Mouse (Mus musculus): ENCODE measurements around the gene Cdh26. TPM values are rescaled to one million over a fixed set of nuclear protein-coding genes. Genes with fewer than 3 reads are reported as not detected.

The Cdh26 gene
- 0.58 and 1.1 TPM in 2 replicates for polyA plus RNA-seq (2012; rRNA removed)

DNA sequence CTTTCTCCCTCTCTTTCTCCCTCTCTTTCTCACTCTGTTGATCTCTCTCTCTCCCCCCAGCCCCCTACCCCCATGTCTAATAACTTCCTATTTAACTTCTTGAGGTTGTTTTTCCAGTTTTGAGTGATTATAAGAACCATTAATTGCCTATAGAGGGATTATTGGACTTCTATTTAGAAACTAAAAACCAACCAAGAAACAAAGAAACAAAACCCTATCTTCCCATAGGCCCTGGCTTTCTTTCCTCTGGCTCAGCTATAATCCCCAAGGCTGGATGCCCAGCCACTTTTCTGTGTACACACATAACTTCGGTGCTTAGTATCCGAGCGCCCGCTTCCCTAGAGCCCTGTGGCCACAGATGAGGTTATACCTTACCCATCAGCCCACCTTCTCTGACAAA lies at the start of gene Cdh26:
Gene Cdh26, plus strand, starts transcription at position 301 of the 400 bp plus-strand sequence.
- DNase-seq (ENCODE audit: low read depth) = no peak

DNA sequence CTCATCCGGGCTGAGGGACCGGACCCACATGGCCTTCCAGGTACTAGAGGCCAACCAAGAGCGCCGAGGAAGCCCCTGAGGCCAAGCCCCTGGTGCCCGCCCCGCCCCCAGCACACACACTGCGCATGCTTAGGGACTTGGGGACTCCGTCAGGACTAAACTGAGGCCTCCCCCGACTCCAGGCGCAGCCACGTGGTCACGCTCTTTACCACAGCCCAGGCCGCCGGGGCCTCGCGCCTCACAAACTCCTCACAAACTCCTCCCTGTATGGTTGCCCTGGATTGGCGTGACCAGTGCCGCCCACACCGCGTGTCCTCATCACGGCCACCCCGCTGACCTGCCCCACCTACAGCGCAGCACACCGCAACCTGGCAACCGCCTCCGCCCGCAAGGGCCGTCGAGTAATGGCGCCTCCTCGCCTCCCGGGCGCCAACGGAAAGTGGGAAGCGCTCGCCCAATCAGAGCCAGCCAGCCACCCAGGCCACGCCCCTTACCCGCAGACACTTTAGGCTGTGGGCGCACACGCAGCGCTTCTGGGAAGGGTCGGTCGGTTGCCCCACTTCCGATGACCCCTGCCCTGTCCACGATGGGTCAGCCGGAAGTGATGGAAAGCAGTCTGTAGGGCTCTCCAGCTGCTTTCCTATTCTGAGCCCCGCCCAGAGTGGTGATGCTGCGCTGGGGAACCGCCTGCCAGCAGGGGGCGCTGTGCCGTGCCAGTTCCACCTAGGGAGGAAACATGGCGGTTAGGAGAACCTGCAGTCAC lies 23.1 kb upstream of the Cdh26 start, which contains the start of gene Sycp2:
Gene Sycp2, minus strand, starts transcription at position 633 of the 763 bp plus-strand sequence.
- no peak for DNase-seq (ENCODE audit: low read depth)

DNA sequence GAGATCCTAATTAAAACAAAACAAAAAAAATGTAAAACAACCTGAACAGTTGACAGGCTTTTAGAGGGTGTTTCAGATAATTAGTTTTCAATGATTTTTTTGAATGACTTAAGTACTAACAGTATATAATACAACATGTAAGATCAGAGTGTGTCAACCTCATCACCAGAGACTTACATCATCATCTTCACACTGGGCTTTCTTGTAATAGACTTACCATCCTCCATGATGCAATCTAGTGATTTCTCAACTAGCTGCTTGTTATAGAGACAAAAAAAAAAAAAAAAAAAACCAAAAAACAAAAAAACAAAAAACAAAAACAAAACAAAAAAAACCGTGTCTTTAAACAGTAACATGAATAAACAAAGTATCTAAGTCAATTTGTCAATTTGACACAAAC lies 21.3 kb upstream of the Cdh26 start:
- DNase-seq (ENCODE audit: low read depth) = no peak

DNA sequence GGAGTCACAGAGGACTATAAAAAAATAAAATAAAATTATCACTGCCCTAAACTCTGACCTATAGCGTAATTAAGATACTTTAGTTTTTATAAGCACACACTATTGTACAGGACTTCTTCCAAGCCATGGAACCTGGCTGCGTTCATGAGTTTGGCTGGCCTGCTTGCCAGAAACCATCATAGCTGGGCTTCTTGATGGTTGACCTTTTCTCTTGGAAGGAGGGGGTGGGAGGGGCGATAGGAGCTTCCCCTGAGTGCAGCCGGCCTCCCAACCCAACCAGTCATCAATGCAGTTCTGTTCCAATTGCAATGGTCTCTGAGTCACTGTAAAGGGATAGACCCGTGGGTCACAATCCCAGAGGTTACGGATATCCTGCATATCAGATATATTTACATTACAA lies 20.0 kb upstream of the Cdh26 start:
- DNase-seq (ENCODE audit: low read depth) = no peak

DNA sequence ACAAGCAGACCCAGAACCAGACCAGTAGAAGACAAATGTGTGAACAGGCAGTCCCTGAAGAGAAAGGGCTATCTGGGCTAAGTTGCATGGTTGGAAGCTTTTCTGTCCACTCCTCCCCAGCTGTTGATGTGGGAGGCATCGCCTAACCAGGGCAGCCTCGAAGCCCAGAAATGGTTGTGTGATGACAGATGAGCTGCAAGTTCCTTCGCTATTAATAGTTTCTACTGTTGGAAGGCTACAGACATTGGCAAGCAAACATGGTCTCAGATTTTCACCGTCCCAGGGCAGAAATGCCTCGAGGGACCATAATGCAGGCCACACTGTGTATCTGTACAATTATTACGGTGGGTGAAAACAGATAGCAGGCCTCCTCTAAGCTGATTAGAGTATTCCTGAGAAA lies 17.7 kb upstream of the Cdh26 start:
- DNase-seq (ENCODE audit: low read depth) = no peak

DNA sequence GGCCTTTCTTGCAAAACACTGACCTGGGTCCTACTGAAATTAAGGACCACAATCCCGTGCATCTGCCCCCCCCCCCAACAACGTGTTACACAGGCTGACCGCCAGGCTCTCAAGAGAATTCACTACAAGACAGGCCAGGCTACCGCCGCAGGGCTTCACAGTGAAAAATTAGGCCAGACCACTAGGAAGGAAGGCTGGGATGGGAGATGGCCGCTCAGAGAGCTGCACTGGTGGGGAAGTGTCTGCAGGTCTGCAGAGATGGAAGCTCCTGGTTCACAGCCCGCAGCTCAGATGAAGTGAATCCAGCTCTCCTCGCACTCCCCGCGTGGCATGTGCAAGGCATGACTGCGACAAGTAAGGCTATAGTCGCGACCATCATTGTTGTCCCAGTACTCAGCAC lies 17.2 kb upstream of the Cdh26 start:
- DNase-seq (ENCODE audit: low read depth) = no peak

DNA sequence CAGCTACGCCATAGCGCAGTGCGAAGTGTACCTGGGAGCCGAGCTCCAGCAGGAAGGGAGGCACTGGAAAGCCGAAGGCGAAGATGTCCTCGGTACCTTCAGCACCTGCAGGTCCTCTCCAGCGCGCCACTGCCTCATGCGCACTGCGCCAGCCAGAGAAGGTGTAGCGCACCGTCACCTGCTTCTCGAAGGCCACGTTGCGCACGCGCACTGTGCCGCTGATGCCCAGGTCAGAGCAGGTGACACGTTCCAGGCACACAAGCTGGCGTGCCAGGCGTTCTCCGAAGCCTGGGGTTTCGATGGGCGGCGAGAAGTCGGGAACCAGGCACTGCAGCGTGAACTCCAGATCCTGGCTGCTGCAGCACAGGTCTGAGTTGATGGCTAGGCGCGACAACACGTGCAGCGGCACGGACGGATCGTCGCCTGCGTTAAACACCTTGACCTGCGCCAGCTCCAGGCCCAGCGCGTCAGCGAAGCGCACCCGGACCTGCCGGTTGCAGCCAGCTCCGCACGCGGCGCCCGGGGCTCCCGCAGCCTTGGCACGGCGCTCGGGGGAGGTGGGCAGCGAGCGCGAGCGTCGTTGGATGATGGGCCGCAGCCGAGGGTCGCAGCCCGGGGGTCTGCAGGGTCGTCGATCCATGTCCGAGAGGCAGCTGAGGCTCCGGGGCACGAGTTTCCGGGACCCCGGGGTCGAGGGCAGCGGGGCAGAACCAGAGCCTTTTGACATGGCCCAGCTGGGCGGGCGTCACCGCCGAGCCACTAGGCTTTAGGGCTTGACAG lies 16.7 kb upstream of the Cdh26 start:
- DNase-seq (ENCODE audit: low read depth) = no peak

DNA sequence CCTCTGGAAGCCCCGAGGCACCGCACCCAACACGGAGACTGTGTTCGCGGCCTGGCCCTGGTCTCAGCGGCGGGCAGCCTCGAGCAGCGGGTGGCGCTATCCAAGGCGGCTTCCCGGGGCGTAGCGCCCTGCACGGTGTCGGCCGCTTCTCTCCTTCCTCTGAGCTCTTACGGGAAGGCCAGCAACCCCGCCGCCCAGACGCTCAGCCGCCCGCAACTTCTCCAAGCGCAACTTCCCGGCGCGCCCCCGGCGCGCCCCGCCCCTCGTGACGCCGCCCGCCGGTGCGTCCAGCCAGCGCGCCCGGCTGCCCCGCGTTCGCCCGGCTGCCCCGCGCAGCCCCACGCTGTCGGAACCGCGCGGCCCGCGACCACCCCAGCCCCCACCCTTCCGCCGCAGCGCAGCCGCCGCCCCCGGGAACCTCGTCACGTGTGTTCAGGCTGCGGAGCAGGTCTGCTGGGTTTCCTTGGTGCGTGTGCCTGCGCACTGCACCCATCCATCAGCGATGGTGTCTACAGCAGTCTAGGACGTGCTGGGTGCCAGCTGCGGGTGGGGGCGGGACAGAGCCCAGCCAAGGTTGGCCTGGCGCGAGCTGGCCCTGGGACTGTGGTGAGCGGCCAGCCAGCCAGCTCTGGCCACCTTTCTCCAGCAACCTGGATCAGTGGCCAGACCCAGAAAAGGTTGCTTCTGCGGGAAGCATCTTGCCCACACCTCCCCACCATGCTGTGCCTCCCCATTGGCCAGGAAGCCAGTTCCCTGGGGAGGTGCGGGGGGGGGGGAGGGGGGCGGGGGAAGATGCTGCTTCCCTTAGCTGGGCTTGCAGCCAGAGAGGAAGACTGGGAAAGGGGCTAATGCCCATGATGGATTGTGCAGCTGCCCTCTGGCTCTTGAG lies 15.8 kb upstream of the Cdh26 start, which contains the start of the genes Ppp1r3d and Fam217b:
Gene Ppp1r3d, minus strand, starts transcription at position 212 of the 889 bp plus-strand sequence.
Gene Fam217b, plus strand, starts transcription at position 264 of the 889 bp plus-strand sequence.
- no peak for DNase-seq (ENCODE audit: low read depth)

DNA sequence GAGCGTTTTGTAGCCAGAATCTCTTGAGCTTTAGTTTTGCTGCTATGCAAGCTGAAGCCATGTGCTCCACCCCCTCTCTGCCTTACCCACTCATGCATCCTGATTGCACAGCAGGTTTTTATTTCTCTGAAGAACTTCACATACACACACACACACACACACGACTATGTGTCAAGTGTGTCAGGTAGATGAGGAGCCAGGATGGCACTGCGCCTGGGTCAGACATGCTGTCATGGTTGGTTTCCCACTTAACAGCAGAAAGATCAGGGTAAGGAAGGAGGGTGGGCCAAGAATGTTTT lies 15.2 kb upstream of the Cdh26 start:
- no peak for DNase-seq (ENCODE audit: low read depth)

DNA sequence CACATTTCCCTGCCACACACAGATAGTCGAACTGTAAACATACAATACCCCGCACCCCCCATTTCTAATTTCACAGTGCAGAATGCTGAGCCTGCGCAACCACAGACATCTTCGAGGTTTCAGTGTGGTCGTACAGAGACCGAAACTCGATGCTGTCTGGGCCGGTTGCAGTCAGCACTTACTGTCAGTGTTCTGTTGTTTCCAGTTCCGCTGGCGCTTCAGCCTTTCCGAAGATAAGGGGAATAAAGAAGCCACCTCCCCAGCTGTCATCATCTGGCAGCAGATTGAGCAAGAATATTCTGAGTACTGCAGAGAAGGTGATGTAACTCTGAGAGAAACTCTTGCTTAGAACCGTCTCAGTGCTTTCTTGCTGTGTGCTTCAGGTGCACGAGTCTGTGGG lies 13.9 kb upstream of the Cdh26 start:
- no peak for DNase-seq (ENCODE audit: low read depth)

DNA sequence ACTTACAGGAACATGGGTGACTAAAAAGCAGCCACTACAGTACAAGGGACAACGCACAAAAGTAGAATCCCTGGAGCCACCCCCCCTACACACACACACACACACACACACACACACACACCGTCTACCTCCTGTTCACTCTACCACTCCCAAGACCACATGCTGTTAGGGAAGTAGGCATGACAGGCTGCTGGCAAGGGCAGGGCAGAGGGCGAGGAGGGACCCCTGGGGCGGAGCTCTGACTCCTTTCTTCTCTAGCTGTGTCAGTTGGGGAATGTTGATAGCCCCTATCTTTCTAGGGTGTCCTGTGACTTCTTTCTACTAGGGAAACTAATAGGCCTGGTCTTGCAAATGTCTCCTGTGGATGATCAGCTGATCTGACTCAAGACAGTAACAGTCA lies 13.4 kb upstream of the Cdh26 start:
- no peak for DNase-seq (ENCODE audit: low read depth)

DNA sequence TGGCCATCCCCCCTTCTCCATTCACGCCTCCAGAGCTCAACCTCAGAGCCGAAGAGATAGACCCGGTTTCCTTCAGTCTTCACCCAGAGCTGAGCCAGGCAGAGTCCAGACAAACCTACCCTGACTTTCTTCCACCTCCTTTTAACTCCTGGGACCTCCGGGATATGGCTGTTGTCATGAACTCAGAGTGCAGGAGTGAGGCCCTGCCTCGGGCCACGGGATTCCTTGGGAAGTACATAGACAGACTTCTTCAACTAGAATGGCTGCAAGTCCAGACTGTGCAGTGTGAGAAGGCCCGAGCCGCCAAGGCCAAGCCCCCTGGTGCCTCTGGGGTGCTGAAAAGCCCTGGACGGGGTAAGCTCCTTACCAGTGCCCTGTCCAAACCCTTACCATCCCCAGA lies 9.8 kb upstream of the Cdh26 start:
- no peak for DNase-seq (ENCODE audit: low read depth)

DNA sequence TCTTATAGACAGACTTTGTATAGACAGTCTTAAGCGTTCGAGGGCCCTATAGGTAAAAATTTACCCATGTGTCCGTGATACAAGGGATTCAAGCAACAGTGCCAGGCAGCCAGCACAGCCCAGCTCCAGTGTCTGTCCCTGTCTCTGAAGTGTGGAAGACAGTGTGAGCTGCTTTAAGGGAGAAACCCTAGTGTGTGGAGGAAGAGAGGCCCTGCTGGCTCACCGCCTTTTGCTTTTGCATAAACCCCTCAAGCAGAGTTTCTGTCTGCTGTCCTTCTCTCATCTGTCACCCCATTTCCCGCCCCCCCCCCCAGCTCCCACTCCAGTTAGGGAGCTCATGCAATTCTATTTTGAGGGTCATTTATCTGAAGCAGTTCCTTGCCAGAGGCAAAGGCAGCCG lies 8.7 kb upstream of the Cdh26 start:
- DNase-seq (ENCODE audit: low read depth) = no peak

DNA sequence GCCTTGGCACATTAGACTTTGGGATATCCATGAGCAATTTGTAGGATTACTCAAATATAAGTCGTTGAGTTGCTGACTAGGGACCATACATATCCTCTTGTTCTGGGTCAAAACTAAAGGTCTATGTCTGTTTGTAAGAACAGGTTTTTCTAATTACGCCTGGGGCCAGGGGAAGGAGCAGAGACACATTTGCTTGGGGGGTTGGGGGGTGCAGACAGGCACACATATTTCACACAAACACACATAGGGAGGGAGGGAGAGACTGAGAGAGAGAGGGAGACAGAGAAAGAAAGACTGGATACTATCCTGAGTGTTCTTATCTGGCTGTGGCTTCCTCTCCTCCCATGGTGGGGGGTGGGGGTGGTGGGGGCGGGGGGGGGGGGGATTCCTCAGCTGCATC lies 8.1 kb upstream of the Cdh26 start:
- no peak for DNase-seq (ENCODE audit: low read depth)

DNA sequence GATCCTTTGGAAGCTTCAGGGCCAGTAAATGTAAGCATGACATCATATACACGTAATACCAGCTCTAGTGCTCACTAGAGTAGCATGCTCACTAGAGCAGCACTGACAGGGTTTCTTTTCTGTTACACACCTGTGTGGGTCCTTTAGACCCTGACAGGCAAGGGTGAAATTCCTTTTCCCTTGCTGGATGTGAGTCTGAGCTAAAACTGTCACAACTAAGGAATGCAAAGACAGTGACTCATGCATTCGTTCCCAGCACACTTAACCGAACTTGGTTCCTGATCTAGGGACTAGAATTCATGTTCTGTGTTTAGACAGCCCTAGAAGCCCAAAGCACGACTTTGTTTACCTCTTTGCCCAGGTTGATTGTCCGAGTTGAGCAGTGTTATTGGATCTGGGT lies 7.1 kb upstream of the Cdh26 start:
- DNase-seq (ENCODE audit: low read depth) = no peak

DNA sequence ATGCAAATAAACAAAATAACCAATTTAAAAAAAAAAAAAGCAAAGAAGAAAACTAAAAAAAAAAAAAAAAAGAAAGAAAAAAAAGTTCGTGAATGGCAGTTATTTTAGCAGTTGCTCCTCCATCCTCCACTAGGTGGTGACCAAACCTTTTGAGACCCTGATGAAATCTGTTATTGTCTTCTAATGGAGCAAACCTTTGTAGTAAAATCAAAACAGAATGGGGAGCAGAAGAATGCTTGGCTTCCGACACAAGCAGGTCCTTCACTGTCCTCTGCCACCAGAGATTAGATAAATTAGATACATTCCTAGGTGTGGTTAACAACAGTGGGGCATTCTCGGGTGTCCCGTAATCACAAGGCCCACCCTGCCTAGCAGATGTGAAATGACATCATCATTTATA lies 4.1 kb upstream of the Cdh26 start:
- no peak for DNase-seq (ENCODE audit: low read depth)

DNA sequence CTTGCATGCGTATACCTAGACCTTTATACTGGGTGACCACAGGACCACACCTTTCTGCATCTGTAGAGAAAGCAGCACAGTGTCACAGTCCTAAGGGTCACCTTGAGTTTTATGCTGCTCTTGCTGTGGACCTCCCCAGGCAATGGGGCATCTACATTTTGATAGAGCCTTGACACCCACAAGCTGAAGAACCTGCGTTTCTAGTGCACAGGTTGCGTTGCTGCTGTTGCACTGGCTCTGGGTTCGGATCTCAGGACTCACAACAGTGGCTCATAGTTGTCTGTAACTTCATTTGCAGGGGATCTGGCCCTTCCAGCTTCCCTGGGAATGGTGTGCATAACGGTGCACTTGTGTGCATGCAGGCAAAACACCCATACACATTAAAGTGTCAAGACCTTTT lies 3.1 kb upstream of the Cdh26 start:
- DNase-seq (ENCODE audit: low read depth) = no peak

DNA sequence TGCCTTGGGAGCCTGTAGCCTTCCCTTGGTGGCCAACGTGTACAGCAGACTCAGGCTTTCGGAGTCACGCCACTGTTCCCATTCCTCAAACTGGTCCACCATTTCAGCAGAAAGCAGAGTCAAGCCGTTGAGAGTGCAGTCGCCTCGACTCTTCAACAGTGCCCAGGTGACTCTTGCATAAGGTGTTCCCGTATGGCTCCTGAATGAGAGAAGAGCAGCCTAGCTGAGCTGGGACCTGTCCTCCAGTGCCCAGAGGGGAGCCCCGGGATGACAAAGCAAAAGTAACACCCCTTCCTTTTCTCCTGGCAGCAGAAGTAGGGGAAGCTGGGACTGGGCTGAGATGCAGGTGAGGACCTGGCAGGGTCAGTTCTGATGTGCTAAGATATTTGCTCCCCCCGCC lies 2.1 kb upstream of the Cdh26 start:
- DNase-seq (ENCODE audit: low read depth) = no peak

DNA sequence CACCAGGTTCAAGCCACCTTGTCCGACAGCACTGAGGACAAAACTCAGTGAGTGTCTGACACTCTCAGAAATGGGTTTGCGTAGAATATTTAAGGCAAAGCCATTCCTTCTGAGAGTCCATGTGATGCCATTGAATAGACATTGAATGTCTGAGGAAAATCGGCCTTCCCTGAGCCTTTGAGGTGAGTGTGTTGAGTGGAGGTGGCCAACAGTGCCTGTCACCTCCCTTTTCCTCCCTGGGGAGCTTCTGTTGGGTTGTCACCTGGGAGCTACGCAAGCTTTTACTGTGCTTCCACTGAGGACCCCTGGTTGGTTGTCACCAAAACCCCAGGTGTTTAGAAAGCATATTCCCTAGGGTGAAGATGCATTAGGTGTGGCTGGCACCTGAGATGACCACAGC lies 1.7 kb upstream of the Cdh26 start:
- no peak for DNase-seq (ENCODE audit: low read depth)

DNA sequence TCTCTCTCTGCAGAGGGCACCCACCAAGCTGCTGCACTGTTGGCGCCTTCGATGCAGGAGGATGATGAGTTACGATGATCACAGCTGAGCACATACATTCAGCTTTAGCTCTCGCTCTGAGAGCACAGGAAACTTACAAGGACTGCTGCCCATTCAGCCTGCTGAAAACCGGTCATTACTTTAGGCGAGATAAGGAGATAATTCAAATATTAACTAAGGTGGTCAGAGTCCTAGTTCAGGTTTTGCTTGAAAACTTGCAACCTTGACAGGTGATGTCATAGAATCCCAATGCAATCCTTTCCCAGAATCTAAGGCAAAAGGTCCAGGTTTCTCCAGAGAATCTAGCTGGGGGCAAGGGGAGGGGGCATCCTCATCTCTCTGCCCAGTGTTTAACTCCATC lies 905 bp upstream of the Cdh26 start:
- DNase-seq (ENCODE audit: low read depth) = no peak

DNA sequence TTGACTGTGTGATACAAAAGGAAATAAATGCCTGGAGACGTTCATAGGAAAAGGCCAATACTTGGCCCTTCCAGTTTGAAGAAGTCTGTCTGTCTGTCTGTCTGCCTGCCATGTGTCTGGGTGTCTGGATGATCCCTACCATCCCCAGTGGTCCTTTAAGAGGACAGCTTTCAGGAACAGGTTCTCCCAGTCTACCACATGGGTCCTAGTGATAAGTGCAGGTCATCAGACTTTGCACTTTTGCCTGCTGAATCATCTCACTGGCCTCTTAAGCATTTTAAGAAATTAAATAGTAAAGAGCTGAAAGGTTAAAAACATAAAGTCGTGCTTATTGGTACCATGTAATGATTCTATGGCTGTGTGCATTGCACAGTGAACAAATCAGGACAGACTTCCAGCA lies 3.2 kb downstream of the Cdh26 start:
- DNase-seq (ENCODE audit: low read depth) = no peak

DNA sequence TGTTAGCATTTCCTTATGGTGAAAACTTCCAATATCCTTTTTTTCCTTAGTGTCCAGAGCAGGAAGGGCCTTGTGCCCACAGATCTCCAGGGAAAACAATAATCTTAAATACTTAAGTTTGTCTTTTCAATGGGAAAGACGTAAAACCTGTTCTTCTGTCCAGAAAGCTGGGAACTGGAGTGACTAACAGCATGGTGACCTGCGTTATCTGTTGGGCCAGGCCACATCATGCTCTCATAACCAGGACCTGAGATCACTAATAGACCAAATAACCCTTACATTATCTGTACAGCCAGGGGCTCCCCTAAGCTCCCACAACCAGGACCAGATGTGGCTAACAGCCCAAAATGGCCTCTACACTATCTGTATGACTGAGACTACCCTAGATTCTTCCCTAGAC lies 3.6 kb downstream of the Cdh26 start:
- DNase-seq (ENCODE audit: low read depth) = no peak
